Mouse (Mus musculus) neutrophil, adult 59 days (primary cell): Measurements from ENCODE around the gene Cep44. TPM values are rescaled to one million over a fixed set of nuclear protein-coding genes. Genes with fewer than 3 reads are reported as not detected.

Experiments
- total RNA-seq, 2 experiments: library from RNA; stranded (reverse); gene quantifications; 1 replicate in 1 of 2; 2 replicates in 1 of 2; pipeline ENCODE4 v1.2.4; 2023

Gene Cep44
- total RNA-seq: 10 to 100 TPM; 18.0 to 25.2 TPM

GRCm38 (mm10) chr8:56550558-56551360 lies at the start of gene Cep44, which contains the start of gene Fbxo8:
TSS of gene Cep44 (minus strand) at chr8:56551047.
TSS of gene Fbxo8 (plus strand) at chr8:56551090.

Other genes with a start within 250 kb of the Cep44 start
- 10 to 100 TPM; 21.6 to 23.6 TPM for gene Fbxo8, start within 50 bp of the Cep44 start, total RNA-seq